Mouse (Mus musculus): ENCODE measurements at regions not wholly inside any gene's neighbourhood (a gene's known extent, or its start where the extent isn't known, plus 50 kb on each side); places are given as distances from the start of the nearest gene placed in this dataset.
"Not testable (repeated sequence)": the region's sequence is repeated elsewhere in the genome, so short reads cannot be mapped to it uniquely, and the experiment has no call there.

GRCm38 (mm10) chr19:35150780-35151725, 228.9 kb downstream of the Kif20b start:
- Histone ChIP-seq H3K9me3 (no peaks in the 10 kb centered on the region), H3K27ac (replicated peaks) (no peak overlapping the region), H3K4me1 (replicated peaks) (no peaks in the 10 kb centered on the region), H3K36me3 (no peaks in the 10 kb centered on the region), H3K4me2 (no peak overlapping the region), H3K4me3 (no peak overlapping the region), H3K9ac (no peak overlapping the region), H3K27me3 (no peaks in the 10 kb centered on the region)
- WGBS: 74% methylated on average over 6 of the region's 6 CpGs
- ATAC-seq (ENCODE audit: low read depth): no peak

- no peak for ATAC-seq (ENCODE audit: low read depth)
- WGBS: 78% methylated on average over 5 of the region's 5 CpGs
- no peaks in the 10 kb centered on the region for H3K27me3 ChIP-seq
Measured at GRCm38 (mm10) chr19:35151841-35152240, 229.7 kb downstream of the Kif20b start.

DNA sequence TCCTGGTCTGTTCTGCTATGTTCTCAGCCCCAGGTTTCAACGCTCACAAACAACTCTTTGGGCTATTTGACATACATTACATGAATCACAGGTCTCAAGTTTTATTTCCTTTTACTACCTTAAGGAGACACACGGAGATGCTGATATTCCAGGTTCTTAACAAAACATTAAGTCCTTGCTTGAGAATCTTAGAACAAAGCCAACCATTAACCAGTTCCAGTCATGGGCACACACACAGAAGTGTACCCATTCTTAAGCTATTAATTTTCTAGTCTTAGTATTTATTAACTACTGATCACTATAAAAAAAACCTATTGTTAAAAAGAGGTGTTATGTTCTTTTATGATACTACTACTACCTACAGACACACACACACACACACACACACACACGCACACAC, 235.7 kb downstream of the Kif20b start:
- H3K4me3 ChIP-seq: no peak overlapping the region
- no peaks in the 10 kb centered on the region for H3K36me3 ChIP-seq
- H3K27me3 ChIP-seq: no peaks in the 10 kb centered on the region
- no peaks in the 10 kb centered on the region for H3K9me3 ChIP-seq
- H3K4me1 ChIP-seq (replicated peaks): no peaks in the 10 kb centered on the region
- 80% methylated on average over 3 of the region's 3 CpGs for WGBS
- ATAC-seq (ENCODE audit: low read depth): no peak
- no peak overlapping the region for H3K27ac ChIP-seq (replicated peaks)
- no peak overlapping the region for H3K4me2 ChIP-seq
- H3K9ac ChIP-seq: no peak overlapping the region

More at GRCm38 (mm10) chr19:35151841-35152240, 229.7 kb downstream of the Kif20b start:
- no peaks in the 10 kb centered on the region for H3K9me3 ChIP-seq
- H3K36me3 ChIP-seq: no peaks in the 10 kb centered on the region
- no peak overlapping the region for H3K4me2 ChIP-seq
- no peak overlapping the region for H3K9ac ChIP-seq
- H3K4me3 ChIP-seq: no peak overlapping the region
- H3K4me1 ChIP-seq (replicated peaks): no peaks in the 10 kb centered on the region
- no peak overlapping the region for H3K27ac ChIP-seq (replicated peaks)

DNA sequence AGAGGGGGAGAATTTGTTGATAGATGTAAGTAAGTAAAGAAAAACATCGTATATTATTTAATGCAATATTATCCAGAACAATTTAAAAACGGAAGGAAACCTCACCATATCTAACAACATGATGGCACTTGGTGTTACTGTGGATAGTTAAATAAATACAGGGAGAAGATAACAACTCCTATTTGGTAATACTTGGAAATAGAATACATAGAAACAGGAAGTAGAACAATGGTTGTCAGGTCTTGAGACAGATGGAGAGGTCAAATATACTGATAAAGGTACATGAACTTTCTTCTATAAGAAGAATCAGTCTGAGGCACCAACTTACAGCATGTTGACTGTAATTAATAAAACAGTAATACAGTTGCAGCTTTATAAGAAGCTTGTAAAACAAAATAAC, 242.6 kb downstream of the Kif20b start:
- Histone ChIP-seq H3K9me3 (no peaks in the 10 kb centered on the region), H3K27ac (replicated peaks) (no peak overlapping the region), H3K4me3 (no peak overlapping the region), H3K4me2 (no peak overlapping the region), H3K9ac (no peak overlapping the region), H3K27me3 (no peaks in the 10 kb centered on the region), H3K4me1 (replicated peaks) (no peaks in the 10 kb centered on the region), H3K36me3 (no peaks in the 10 kb centered on the region)
- no peak for ATAC-seq (ENCODE audit: low read depth)
- WGBS: 92% methylated on average over 2 of the region's 2 CpGs

GRCm38 (mm10) chr19:35170554-35170953, 248.4 kb downstream of the Kif20b start:
- Histone ChIP-seq H3K9ac (no peak overlapping the region), H3K4me3 (no peak overlapping the region), H3K4me1 (replicated peaks) (no peaks in the 10 kb centered on the region), H3K9me3 (no peaks in the 10 kb centered on the region), H3K4me2 (no peak overlapping the region), H3K36me3 (no peaks in the 10 kb centered on the region), H3K27ac (replicated peaks) (no peak overlapping the region), H3K27me3 (no peaks in the 10 kb centered on the region)
- WGBS: 50% methylated on average over 2 of the region's 2 CpGs
- ATAC-seq (ENCODE audit: low read depth): no peak

DNA sequence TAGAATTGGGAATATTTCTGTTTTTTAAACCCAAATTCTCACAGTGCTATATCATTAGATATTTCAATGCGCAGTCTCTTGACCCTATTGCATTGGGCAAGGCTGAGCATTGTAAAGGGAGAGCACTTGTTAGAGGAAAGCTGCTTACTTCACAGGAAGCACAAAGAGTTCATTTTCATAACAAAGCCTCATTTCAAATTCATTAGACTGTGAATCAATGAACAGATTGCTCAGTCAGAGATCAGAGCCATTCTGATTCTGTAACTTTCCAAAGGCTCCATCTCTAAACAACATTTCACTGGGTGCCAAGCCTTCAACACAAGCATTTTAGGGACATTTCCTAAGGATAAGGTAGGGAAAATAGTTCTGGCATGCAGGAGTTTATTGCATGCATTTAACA, 257.9 kb downstream of the Kif20b start:
- Histone ChIP-seq H3K4me2 (no peak overlapping the region), H3K27ac (replicated peaks) (no peak overlapping the region), H3K9ac (no peak overlapping the region), H3K9me3 (0 out of 2 replicates have a peak, but pooled peaks cover 4% of the 10 kb centered on the region), H3K4me1 (replicated peaks) (no peaks in the 10 kb centered on the region), H3K27me3 (no peaks in the 10 kb centered on the region), H3K4me3 (no peak overlapping the region), H3K36me3 (no peaks in the 10 kb centered on the region)
- 69% methylated on average over 1 of the region's 1 CpGs for WGBS
- no peak for ATAC-seq (ENCODE audit: low read depth)

DNA sequence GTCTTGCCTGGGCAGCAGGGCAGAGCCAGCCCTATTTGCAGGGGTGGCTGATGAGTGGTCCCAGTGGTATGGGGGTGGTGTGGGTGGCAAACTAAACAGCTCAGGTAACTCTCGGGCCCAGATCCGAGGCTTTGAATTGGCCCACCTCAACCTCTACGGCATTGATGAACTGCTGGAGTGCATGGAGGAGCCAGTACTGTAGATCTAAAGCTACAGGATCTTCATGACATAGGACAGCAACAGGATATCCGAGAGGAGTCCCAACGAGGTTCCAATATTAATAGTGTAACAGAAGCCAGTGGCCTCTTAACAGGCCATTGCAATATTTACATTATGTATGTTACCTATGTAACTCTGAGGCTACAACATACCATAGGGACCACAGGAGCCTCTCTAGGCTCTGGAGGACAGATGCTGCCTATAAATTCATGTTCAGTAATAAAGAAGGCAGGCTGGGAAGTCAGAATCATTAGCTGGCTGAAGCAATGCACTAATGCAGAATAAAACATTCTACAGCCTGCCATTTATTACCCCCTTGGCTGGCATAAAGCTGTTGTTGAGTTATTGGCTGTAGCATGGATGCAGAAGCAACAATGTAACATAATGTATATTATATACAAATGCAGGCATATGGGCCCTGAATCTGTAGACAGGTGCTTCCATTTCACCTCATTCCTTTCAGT, 283.5 kb downstream of the Kif20b start:
- 80% methylated on average over 5 of the region's 5 CpGs for WGBS
- peak; percentile 89 for ATAC-seq (ENCODE audit: low read depth)

GRCm38 (mm10) chr19:35244188-35244587, 322.0 kb downstream of the Kif20b start:
- H3K27ac ChIP-seq (replicated peaks): no peak overlapping the region
- H3K4me1 ChIP-seq (replicated peaks): no peaks in the 10 kb centered on the region
- no peak overlapping the region for H3K4me2 ChIP-seq
- H3K36me3 ChIP-seq: no peaks in the 10 kb centered on the region
- WGBS: 87% methylated on average over 3 of the region's 3 CpGs
- H3K4me3 ChIP-seq: no peak overlapping the region
- H3K9ac ChIP-seq: no peak overlapping the region
- no peaks in the 10 kb centered on the region for H3K9me3 ChIP-seq
- ATAC-seq (ENCODE audit: low read depth): no peak
- no peaks in the 10 kb centered on the region for H3K27me3 ChIP-seq

More for the DNA sequence above, 283.5 kb downstream of the Kif20b start:
- Histone ChIP-seq H3K27ac (replicated peaks) (peak overlapping the region; percentile 50), H3K4me3 (no peak overlapping the region), H3K27me3 (no peaks in the 10 kb centered on the region), H3K4me2 (no peak overlapping the region), H3K9me3 (no peaks in the 10 kb centered on the region), H3K4me1 (replicated peaks) (peaks cover 9% of the 10 kb centered on the region), H3K9ac (no peak overlapping the region), H3K36me3 (no peaks in the 10 kb centered on the region)

- Histone ChIP-seq H3K27ac (replicated peaks) (no peak overlapping the region), H3K4me3 (no peak overlapping the region), H3K36me3 (no peaks in the 10 kb centered on the region), H3K27me3 (no peaks in the 10 kb centered on the region), H3K4me1 (replicated peaks) (no peaks in the 10 kb centered on the region), H3K9ac (no peak overlapping the region), H3K9me3 (no peaks in the 10 kb centered on the region), H3K4me2 (no peak overlapping the region)
- ATAC-seq (ENCODE audit: low read depth): no peak
- WGBS: 85% methylated on average over 6 of the region's 6 CpGs
Measured at GRCm38 (mm10) chr19:35247531-35247930, 325.4 kb downstream of the Kif20b start.

DNA sequence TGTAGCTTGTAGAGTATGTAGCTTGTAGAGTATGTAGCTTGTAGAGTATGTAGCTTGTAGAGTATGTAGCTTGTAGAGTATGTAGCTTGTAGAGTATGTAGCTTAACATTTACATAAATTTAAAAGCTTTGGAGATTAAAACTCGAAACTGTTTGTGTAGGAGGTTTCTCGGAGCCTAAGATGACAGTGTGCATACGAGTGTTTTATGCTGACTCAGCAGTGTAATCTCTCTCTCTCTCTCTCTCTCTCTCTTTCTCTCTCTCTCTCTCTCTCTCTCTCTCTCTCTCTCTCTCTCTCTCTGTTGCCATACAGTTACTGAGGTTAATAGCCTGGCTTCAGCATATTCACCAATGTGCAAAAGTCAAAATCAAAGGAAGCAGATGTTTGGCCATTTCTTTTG, 336.5 kb downstream of the Kif20b start:
- not testable (repeated sequence) for H3K4me1 ChIP-seq (replicated peaks); H3K4me2 ChIP-seq; H3K36me3 ChIP-seq; ATAC-seq (ENCODE audit: low read depth); H3K27me3 ChIP-seq; H3K9me3 ChIP-seq; H3K4me3 ChIP-seq; H3K9ac ChIP-seq; H3K27ac ChIP-seq (replicated peaks)
- 89% methylated on average over 3 of the region's 3 CpGs for WGBS

- Histone ChIP-seq H3K27ac (replicated peaks) (no peak overlapping the region), H3K9ac (no peak overlapping the region), H3K4me1 (replicated peaks) (no peaks in the 10 kb centered on the region), H3K9me3 (no peaks in the 10 kb centered on the region), H3K27me3 (no peaks in the 10 kb centered on the region), H3K36me3 (no peaks in the 10 kb centered on the region), H3K4me3 (no peak overlapping the region), H3K4me2 (no peak overlapping the region)
- ATAC-seq (ENCODE audit: low read depth): no peak
Measured at GRCm38 (mm10) chr19:35263101-35263500, 340.9 kb downstream of the Kif20b start.

GRCm38 (mm10) chr19:35278395-35278794, 356.2 kb downstream of the Kif20b start:
- Histone ChIP-seq H3K4me1 (replicated peaks) (no peaks in the 10 kb centered on the region), H3K9ac (no peak overlapping the region), H3K27me3 (no peaks in the 10 kb centered on the region), H3K4me3 (no peak overlapping the region), H3K27ac (replicated peaks) (no peak overlapping the region), H3K9me3 (no peaks in the 10 kb centered on the region), H3K36me3 (no peaks in the 10 kb centered on the region), H3K4me2 (no peak overlapping the region)
- ATAC-seq (ENCODE audit: low read depth): peak; percentile 67
- WGBS: 37% methylated on average over 2 of the region's 2 CpGs
